Mouse (Mus musculus): Measurements from ENCODE around the gene Prr3.
"Not testable (repeated sequence)": the region's sequence is repeated elsewhere in the genome, so short reads cannot be mapped to it uniquely, and the experiment has no call there.

Gene Prr3

GRCm38 (mm10) chr17:35998545-35999305 is 18.7 kb upstream of the Prr3 start:
- no peak for DNase-seq (ENCODE audit: low spot score in 2 of 2)

GRCm38 (mm10) chr17:35997713-35998510 is 17.9 kb upstream of the Prr3 start:
- DNase-seq (ENCODE audit: low spot score in 2 of 2), result no peak

- peak; percentile 93 to 95 for DNase-seq (ENCODE audit: low spot score in 2 of 2)
These were observed 16.9 kb upstream of the Prr3 start for GRCm38 (mm10) chr17:35996949-35997348.

- no peak for DNase-seq (ENCODE audit: low spot score in 2 of 2)
These were observed 14.8 kb upstream of the Prr3 start for GRCm38 (mm10) chr17:35994879-35995240.

GRCm38 (mm10) chr17:35994175-35994878 is 14.3 kb upstream of the Prr3 start:
- peak; percentile 90 to 91 for DNase-seq (ENCODE audit: low spot score in 2 of 2)

- DNase-seq (ENCODE audit: low spot score in 2 of 2), result peak; percentile 84 to 86
These were observed 13.6 kb upstream of the Prr3 start for GRCm38 (mm10) chr17:35993675-35994074.

- DNase-seq (ENCODE audit: low spot score in 2 of 2), result no peak
These were observed 11.7 kb upstream of the Prr3 start for GRCm38 (mm10) chr17:35991781-35992180.

- no peak for DNase-seq (ENCODE audit: low spot score in 2 of 2)
These were observed 1.7 kb upstream of the Prr3 start for GRCm38 (mm10) chr17:35981776-35982175.

GRCm38 (mm10) chr17:35980363-35980754 is 323 bp upstream of the Prr3 start:
- DNase-seq (ENCODE audit: low spot score in 2 of 2), result peak in 1 of 2 experiments; percentile 69

- peak; percentile 94 to 95 for DNase-seq (ENCODE audit: low spot score in 2 of 2)
These were observed 1.1 kb downstream of the Prr3 start for GRCm38 (mm10) chr17:35978811-35979400.

GRCm38 (mm10) chr17:35972131-35972530 is 7.9 kb downstream of the Prr3 start:
- DNase-seq (ENCODE audit: low spot score in 2 of 2), result no peak

GRCm38 (mm10) chr17:35969418-35970389 is 10.3 kb downstream of the Prr3 start, which contains the start of gene Abcf1:
Abcf1 (minus strand) TSS chr17:35969761.
- peak; percentile 99 for DNase-seq (ENCODE audit: low spot score in 2 of 2)

GRCm38 (mm10) chr17:35967621-35968020 is 12.4 kb downstream of the Prr3 start:
- DNase-seq (ENCODE audit: low spot score in 2 of 2), result no peak

- DNase-seq (ENCODE audit: low spot score in 2 of 2), result no peak
These were observed 16.8 kb downstream of the Prr3 start for GRCm38 (mm10) chr17:35963279-35963678.

GRCm38 (mm10) chr17:35958533-35959223 is 21.4 kb downstream of the Prr3 start:
- DNase-seq (ENCODE audit: low spot score in 2 of 2), result no peak

GRCm38 (mm10) chr17:35954665-35955064 is 25.4 kb downstream of the Prr3 start:
- no peak for DNase-seq (ENCODE audit: low spot score in 2 of 2)

- not testable (repeated sequence) for DNase-seq (ENCODE audit: low spot score in 2 of 2)
These were observed 27.5 kb downstream of the Prr3 start for GRCm38 (mm10) chr17:35952559-35952958.

GRCm38 (mm10) chr17:35950946-35951345 is 29.1 kb downstream of the Prr3 start:
- DNase-seq (ENCODE audit: low spot score in 2 of 2), result not testable (repeated sequence)

GRCm38 (mm10) chr17:35939941-35940340 is 40.1 kb downstream of the Prr3 start:
- DNase-seq (ENCODE audit: low spot score in 2 of 2), result no peak

- no peak for DNase-seq (ENCODE audit: low spot score in 2 of 2)
These were observed 40.9 kb downstream of the Prr3 start for GRCm38 (mm10) chr17:35939108-35939507.

Data from right cerebral cortex, postnatal 10 days (tissue).